Mouse (Mus musculus) MEL (cell line): Measurements from ENCODE around the gene Ntn4. TPM values are rescaled to one million over a fixed set of nuclear protein-coding genes. Genes with fewer than 3 reads are reported as not detected.

ENCODE experiments used
- DNase-seq: peaks from one replicate; pipeline ENCODE4 v3.0.0; 2011; ENCODE audit warnings: low read depth, low spot score
- H3K27ac ChIP-seq: 2 replicates; pipeline ENCODE4 v1.5.1; 2012; ENCODE audit warnings: low read depth, mild to moderate bottlenecking, control low read depth, low read length, moderate library complexity; ENCODE audit not compliant: control insufficient read depth
- H3K27me3 ChIP-seq, 2 experiments: fragments of 150-350 bp in 1 of 2; sonication (generic) in 1 of 2; 2 replicates each; pipeline ENCODE4 v1.6.1; 2012; ENCODE audit warnings: low read length in 2 of 2, mild to moderate bottlenecking in 2 of 2, improper control_type of control experiment in 1 of 2, moderate library complexity in 1 of 2; ENCODE audit not compliant: insufficient read depth in 2 of 2, control insufficient read depth in 1 of 2
- H3K36me3 ChIP-seq, 2 experiments: 2 replicates each; pipeline ENCODE4 v1.6.1; 2012 to 2014; ENCODE audit warnings: low read length in 2 of 2, improper control_type of control experiment in 1 of 2, inconsistent platforms in 1 of 2, mild to moderate bottlenecking in 1 of 2; ENCODE audit not compliant: insufficient read depth in 2 of 2, control insufficient read depth in 1 of 2
- H3K4me1 ChIP-seq, 2 experiments: fragments of 150-350 bp in 1 of 2; sonication (generic) in 1 of 2; 2 replicates each; pipeline ENCODE4 v1.6.1; 2012; ENCODE audit warnings: low read length in 2 of 2, improper control_type of control experiment in 1 of 2, mild to moderate bottlenecking in 1 of 2; ENCODE audit not compliant: insufficient read depth in 2 of 2, control insufficient read depth in 1 of 2
- H3K4me3 ChIP-seq, 2 experiments: fragments of 150-350 bp in 1 of 2; sonication (generic) in 1 of 2; 2 replicates each; pipeline ENCODE4 v1.5.1; 2012; ENCODE audit warnings: low read depth in 2 of 2, low read length in 2 of 2, mild to moderate bottlenecking in 2 of 2, moderate library complexity in 2 of 2, control low read depth in 1 of 2, improper control_type of control experiment in 1 of 2; ENCODE audit not compliant: control insufficient read depth in 1 of 2, insufficient read depth in 1 of 2
- H3K79me2 ChIP-seq: 2 replicates; pipeline ENCODE4 v1.6.1; 2012; ENCODE audit warnings: mild to moderate bottlenecking, low read length, moderate library complexity; ENCODE audit not compliant: control insufficient read depth, poor library complexity, insufficient read depth
- H3K9ac ChIP-seq: 2 replicates; pipeline ENCODE4 v1.6.1; 2012; ENCODE audit warnings: low read depth, mild to moderate bottlenecking, control low read depth, low read length, moderate library complexity; ENCODE audit not compliant: control insufficient read depth, poor library complexity, severe bottlenecking
- H3K9me3 ChIP-seq: fragments of 150-350 bp; sonication (generic); replicated peaks from 2 replicates; pipeline ENCODE4 v1.6.1; 2012; ENCODE audit warnings: mild to moderate bottlenecking, low read length, improper control_type of control experiment, moderate library complexity; ENCODE audit not compliant: insufficient read depth
- CHD1 ChIP-seq: IDR thresholded peaks from 2 replicates; pipeline ENCODE4 v1.6.1; 2012; ENCODE audit warnings: low read depth, mild to moderate bottlenecking, inconsistent platforms, low read length, improper control_type of control experiment
- ELF1 ChIP-seq: IDR thresholded peaks from 2 replicates; pipeline ENCODE4 v1.6.1; 2014; ENCODE audit warnings: low read depth, mild to moderate bottlenecking, inconsistent platforms, low read length, improper control_type of control experiment, moderate library complexity
- GABPA ChIP-seq: IDR thresholded peaks from 2 replicates; pipeline ENCODE4 v1.6.1; 2012; ENCODE audit warnings: low read depth, mild to moderate bottlenecking, inconsistent platforms, low read length, improper control_type of control experiment, moderate library complexity
- GATA1 ChIP-seq: IDR thresholded peaks from 2 replicates; pipeline ENCODE4 v1.6.1; 2011; ENCODE audit warnings: low read depth, low read length, improper control_type of control experiment
- HCFC1 ChIP-seq: IDR thresholded peaks from 2 replicates; pipeline ENCODE4 v1.6.1; 2012; ENCODE audit warnings: low read depth, mild to moderate bottlenecking, inconsistent platforms, low read length, improper control_type of control experiment, moderate library complexity
- MEF2A ChIP-seq: IDR thresholded peaks from 2 replicates; pipeline ENCODE4 v1.6.1; 2014; ENCODE audit warnings: low read depth, mild to moderate bottlenecking, inconsistent platforms, low read length, improper control_type of control experiment; ENCODE audit not compliant: poor library complexity, insufficient replicate concordance, severe bottlenecking; ENCODE audit errors: extremely low read depth
- MYB ChIP-seq: IDR thresholded peaks from 2 replicates; pipeline ENCODE4 v1.6.1; 2011; ENCODE audit warnings: mild to moderate bottlenecking, low read depth, low read length, improper control_type of control experiment
- NRF1 ChIP-seq: IDR thresholded peaks from 2 replicates; pipeline ENCODE4 v1.6.1; 2014; ENCODE audit warnings: low read depth, mild to moderate bottlenecking, inconsistent platforms, low read length, improper control_type of control experiment, moderate library complexity; ENCODE audit not compliant: poor library complexity, insufficient read depth, severe bottlenecking
- POLR2AphosphoS2 ChIP-seq: IDR thresholded peaks from 2 replicates; pipeline ENCODE4 v1.6.1; 2011; ENCODE audit warnings: low read length, improper control_type of control experiment
- POLR2AphosphoS5 ChIP-seq: IDR thresholded peaks from 2 replicates; pipeline ENCODE4 v1.6.1; 2012; ENCODE audit warnings: low read depth, borderline replicate concordance, mild to moderate bottlenecking, inconsistent platforms, low read length, moderate library complexity, mixed read lengths
- RCOR1 ChIP-seq: IDR thresholded peaks from 2 replicates; pipeline ENCODE4 v1.6.1; 2012; ENCODE audit warnings: low read depth, mild to moderate bottlenecking, inconsistent platforms, low read length, improper control_type of control experiment
- SMC3 ChIP-seq: IDR thresholded peaks from 2 replicates; pipeline ENCODE4 v1.6.1; 2011; ENCODE audit warnings: low read depth, low read length, improper control_type of control experiment
- TBP ChIP-seq: IDR thresholded peaks from 2 replicates; pipeline ENCODE4 v1.8.0; 2011; ENCODE audit warnings: low read depth, low read length, improper control_type of control experiment
- USF1 ChIP-seq: IDR thresholded peaks from 2 replicates; pipeline ENCODE4 v1.6.1; 2014; ENCODE audit warnings: low read depth, mild to moderate bottlenecking, inconsistent platforms, low read length, improper control_type of control experiment, moderate library complexity
- USF2 ChIP-seq, 2 experiments: IDR thresholded peaks; 2 replicates each; pipeline ENCODE4 v1.6.1; 2011 to 2012; ENCODE audit warnings: improper control_type of control experiment in 2 of 2, low read length in 2 of 2, borderline replicate concordance in 1 of 2, inconsistent platforms in 1 of 2, low read depth in 1 of 2, mild to moderate bottlenecking in 1 of 2; ENCODE audit not compliant: insufficient read depth in 1 of 2
- ZC3H11A ChIP-seq: IDR thresholded peaks from 2 replicates; pipeline ENCODE4 v1.6.1; 2012; ENCODE audit warnings: low read depth, mild to moderate bottlenecking, inconsistent platforms, low read length, improper control_type of control experiment
- ZKSCAN1 ChIP-seq: IDR thresholded peaks from 2 replicates; pipeline ENCODE4 v1.6.1; 2012; ENCODE audit warnings: low read depth, mild to moderate bottlenecking, inconsistent platforms, low read length, improper control_type of control experiment, moderate library complexity
- polyA plus RNA-seq, 2 experiments: library from polyadenylated mRNA; stranded (reverse) in 1 of 2; unstranded in 1 of 2; fragments of >175 nt in 1 of 2; fragments of >200 nt in 1 of 2; gene quantifications; 2 replicates each; pipeline versions ENCODE4 v1.2.1 to v1.2.4; 2012; ENCODE audit warnings: low replicate concordance in 2 of 2, low read depth in 1 of 2; ENCODE audit not compliant: insufficient read length in 2 of 2, insufficient read depth in 1 of 2, missing spikeins in 1 of 2
- total RNA-seq: library from RNA; depleted of rRNA; stranded (reverse); fragments of 300-350 nt; gene quantifications from 2 replicates; pipeline ENCODE4 v1.2.3, GENCODE M21; 2012

Ntn4 gene
- total and polyA plus RNA-seq, 3 experiments, result not detected

GRCm38 (mm10) chr10:93596641-93597040 is 43.8 kb upstream of the Ntn4 start:
- Histone ChIP-seq H3K4me1 (peaks cover 0 to 5% of the 10 kb centered on the region in 2 experiments; a peak in 1 of 4 replicates), H3K27ac (no peak overlapping the region)
- TF ChIP-seq ZKSCAN1 (no peak), HCFC1 (no peak), SMC3 (no peak), GATA1 (no peak), USF2 (IDR thresholded peaks at IDR 0.05; ENCODE audit: borderline replicate concordance in 1 of 2, insufficient read depth in 1 of 2, low read depth in 1 of 2, low read length in 2 of 2) (no peak), POLR2AphosphoS5 (no peak), MYB (no peak), CHD1 (no peak), ZC3H11A (no peak), MEF2A (no peak)

DNA sequence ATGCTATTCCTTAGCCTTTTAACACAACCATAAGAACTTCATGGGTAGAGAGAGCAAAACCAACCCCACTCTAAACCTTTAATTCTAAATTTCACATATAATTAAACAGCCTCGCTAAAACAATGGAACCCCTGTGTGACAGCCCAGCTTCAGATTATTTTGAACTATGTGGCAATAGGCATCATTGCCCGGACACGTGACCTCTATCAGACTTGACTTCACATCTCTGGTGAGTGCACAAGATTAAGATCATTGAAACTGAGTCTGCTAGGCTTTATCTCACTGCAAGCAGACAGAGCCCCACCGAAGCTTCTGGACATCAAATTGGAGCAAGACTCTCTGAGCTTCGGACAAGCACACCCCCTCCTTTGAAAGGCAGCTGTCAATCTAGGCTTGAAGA is 38.2 kb upstream of the Ntn4 start:
- TF ChIP-seq GABPA, result no peak
- no peak for TF ChIP-seq POLR2AphosphoS2
- TF ChIP-seq ELF1, result no peak
- no peak for TF ChIP-seq NRF1
- TF ChIP-seq RCOR1, result no peak
- TF ChIP-seq TBP, result no peak
- TF ChIP-seq USF1, result peak; percentile 62
- TF ChIP-seq, all 39 proteins: peak for 1
- no peaks in the 10 kb centered on the region for H3K36me3 ChIP-seq
- no peaks in the 10 kb centered on the region for H3K79me2 ChIP-seq
- DNase-seq, result peak; percentile 0
- H3K27me3 ChIP-seq, result peaks cover 0 to under 1% of the 10 kb centered on the region in 2 experiments; a peak in 2 of 4 replicates
- H3K9ac ChIP-seq, result no peak overlapping the region
- H3K4me1 ChIP-seq, result no peaks in the 10 kb centered on the region
- no peak overlapping the region for H3K4me3 ChIP-seq
- no peaks in the 10 kb centered on the region for H3K9me3 ChIP-seq
- H3K27ac ChIP-seq, result no peak overlapping the region

More at GRCm38 (mm10) chr10:93596641-93597040, 43.8 kb upstream of the Ntn4 start:
- Histone ChIP-seq H3K4me3 (no peak overlapping the region), H3K9me3 (no peaks in the 10 kb centered on the region), H3K79me2 (no peaks in the 10 kb centered on the region), H3K27me3 (peaks cover 0 to 2% of the 10 kb centered on the region in 2 experiments; a peak in 2 of 4 replicates), H3K9ac (no peak overlapping the region), H3K36me3 (no peaks in the 10 kb centered on the region)
- DNase-seq, result no peak
